Mouse (Mus musculus) thymus, postnatal 0 days (tissue): Measurements from ENCODE around the gene Shmt2. TPM values are rescaled to one million over a fixed set of nuclear protein-coding genes. Genes with fewer than 3 reads are reported as not detected.

Experiments used
- DNase-seq: peaks from one replicate; pipeline ENCODE4 v3.0.0-alpha.2; 2015; ENCODE audit warnings: low spot score
- polyA plus RNA-seq: library from polyadenylated mRNA; unstranded; fragments of >200 nt; fragmentation: Nextera tagmentation; extraction: Ambion mirVana; gene quantifications from 2 replicates; pipeline ENCODE4 v1.2.1, GENCODE M21; 2015

Gene Shmt2
- polyA plus RNA-seq, 1 experiment from 2014 or later, result 102 TPM

GRCm38 (mm10) chr10:127534036-127534928 lies 12.0 kb upstream of the Shmt2 start, which contains the start of gene Nxph4:
Nxph4 (minus strand) TSS chr10:127534559.
- no peak for DNase-seq

GRCm38 (mm10) chr10:127531548-127531947 lies 9.3 kb upstream of the Shmt2 start:
- DNase-seq, result no peak

- no peak for DNase-seq
These were observed 8.7 kb upstream of the Shmt2 start for GRCm38 (mm10) chr10:127530945-127531344.

GRCm38 (mm10) chr10:127527481-127527880 lies 5.2 kb upstream of the Shmt2 start:
- no peak for DNase-seq

- no peak for DNase-seq
These were observed 4.4 kb upstream of the Shmt2 start for GRCm38 (mm10) chr10:127526681-127527080.

GRCm38 (mm10) chr10:127526048-127526447 lies 3.8 kb upstream of the Shmt2 start:
- peak; percentile 71 for DNase-seq

- DNase-seq, result no peak
These were observed 2.5 kb upstream of the Shmt2 start for GRCm38 (mm10) chr10:127524646-127525255.

GRCm38 (mm10) chr10:127521611-127522080 lies 598 bp downstream of the Shmt2 start:
- DNase-seq, result no peak

GRCm38 (mm10) chr10:127520714-127521357 lies 1.4 kb downstream of the Shmt2 start:
- DNase-seq, result no peak

GRCm38 (mm10) chr10:127519903-127520713 lies 2.1 kb downstream of the Shmt2 start:
- no peak for DNase-seq

- no peak for DNase-seq
These were observed 3.1 kb downstream of the Shmt2 start for GRCm38 (mm10) chr10:127519041-127519701.

- no peak for DNase-seq
These were observed 4.3 kb downstream of the Shmt2 start for GRCm38 (mm10) chr10:127517941-127518340.

GRCm38 (mm10) chr10:127516576-127517260 lies 5.5 kb downstream of the Shmt2 start:
- no peak for DNase-seq

- DNase-seq, result no peak
These were observed 6.2 kb downstream of the Shmt2 start for GRCm38 (mm10) chr10:127515983-127516459.

- DNase-seq, result no peak
These were observed 6.8 kb downstream of the Shmt2 start for GRCm38 (mm10) chr10:127515271-127515982.

GRCm38 (mm10) chr10:127514764-127515163 lies 7.5 kb downstream of the Shmt2 start, which contains the start of gene Ndufa4l2:
Ndufa4l2 (plus strand) TSS chr10:127514967.
- no peak for DNase-seq

- DNase-seq, result no peak
These were observed 8.0 kb downstream of the Shmt2 start for GRCm38 (mm10) chr10:127514111-127514698.

GRCm38 (mm10) chr10:127513501-127514091 lies 8.6 kb downstream of the Shmt2 start:
- no peak for DNase-seq
